Mouse (Mus musculus) forebrain, embryonic 14.5 days (tissue): ENCODE measurements around the gene Tmem184c. TPM values are rescaled to one million over a fixed set of nuclear protein-coding genes. Genes with fewer than 3 reads are reported as not detected.

Source experiments
- ATAC-seq: fragments of 200-750 bp; cut with Nextera tagmentation; 2 replicates; pipeline ENCODE4 v1.8.0; 2017; ENCODE audit warnings: mild to moderate bottlenecking, moderate library complexity
- DNase-seq: peaks from one replicate; pipeline ENCODE4 v3.0.0-alpha.2; 2015; ENCODE audit warnings: low spot score
- H3K27ac ChIP-seq: fragments of 300-500 bp; sonication (generic); 2 replicates; pipeline ENCODE4 v1.5.1; 2014; ENCODE audit warnings: low read depth, mild to moderate bottlenecking, control low read depth, low read length, moderate library complexity
- H3K27me3 ChIP-seq: fragments of 300-500 bp; sonication (generic); replicated peaks from 2 replicates; pipeline ENCODE4 v1.6.1; 2014; ENCODE audit warnings: low read length, control low read depth, mixed read lengths; ENCODE audit not compliant: control insufficient read depth, insufficient read depth
- H3K36me3 ChIP-seq: fragments of 300-500 bp; sonication (generic); 2 replicates; pipeline ENCODE4 v1.6.1; 2014; ENCODE audit warnings: low read length, control low read depth; ENCODE audit not compliant: control insufficient read depth, insufficient read depth
- H3K4me1 ChIP-seq: fragments of 300-500 bp; sonication (generic); 2 replicates; pipeline ENCODE4 v1.6.1; 2014; ENCODE audit warnings: antibody characterized with exemption, low read length, control low read depth; ENCODE audit not compliant: control insufficient read depth, insufficient read depth
- H3K4me2 ChIP-seq: fragments of 300-500 bp; sonication (generic); 2 replicates; pipeline ENCODE4 v1.6.1; 2014; ENCODE audit warnings: mild to moderate bottlenecking, control low read depth, low read length
- H3K4me3 ChIP-seq: fragments of 300-500 bp; sonication (generic); 2 replicates; pipeline ENCODE4 v1.5.1; 2014; ENCODE audit warnings: low read depth, low read length, control low read depth
- H3K9ac ChIP-seq: fragments of 300-500 bp; sonication (generic); 2 replicates; pipeline ENCODE4 v1.6.1; 2014; ENCODE audit warnings: mild to moderate bottlenecking, low read length, control low read depth, moderate library complexity
- H3K9me3 ChIP-seq: fragments of 300-500 bp; sonication (generic); replicated peaks from 2 replicates; pipeline ENCODE4 v1.6.1; 2016; ENCODE audit warnings: low read length, control low read depth, mixed read lengths; ENCODE audit not compliant: control insufficient read depth
- WGBS: fragments of 180-500 bp; shearing (Covaris S2); extraction: QIAGEN DNeasy Blood & Tissue Kit; methylation state at CpG from one replicate; pipeline ENCODE4 v1.1.7; 2014; 5-methylcytosine and 5-hydroxymethylcytosine counted together
- polyA plus RNA-seq: library from polyadenylated mRNA; unstranded; fragments of >200 nt; fragmentation: Nextera tagmentation; extraction: Ambion mirVana; gene quantifications from 2 replicates; pipeline ENCODE4 v1.2.1, GENCODE M21; 2014

Gene Tmem184c
- polyA plus RNA-seq, 1 experiment from 2014 or later: 64.2 TPM

GRCm38 (mm10) chr8:77629858-77630537, 19.5 kb upstream of the Tmem184c start:
- no peak overlapping the region for H3K27ac ChIP-seq
- no peaks in the 10 kb centered on the region for H3K4me1 ChIP-seq
- 16% methylated on average over 15 of the region's 15 CpGs for WGBS
- H3K27me3 ChIP-seq: no peaks in the 10 kb centered on the region
- no peak overlapping the region for H3K4me3 ChIP-seq
- H3K4me2 ChIP-seq: no peak overlapping the region
- ATAC-seq: peak; percentile 95
- H3K36me3 ChIP-seq: no peaks in the 10 kb centered on the region
- no peaks in the 10 kb centered on the region for H3K9me3 ChIP-seq
- no peak overlapping the region for H3K9ac ChIP-seq
- peak; percentile 92 for DNase-seq

GRCm38 (mm10) chr8:77623677-77624209, 13.2 kb upstream of the Tmem184c start:
- H3K4me2 ChIP-seq: no peak overlapping the region
- H3K9me3 ChIP-seq: no peaks in the 10 kb centered on the region
- ATAC-seq (no peak), DNase-seq (no peak)
- H3K27ac ChIP-seq: no peak overlapping the region
- H3K4me3 ChIP-seq: no peak overlapping the region
- H3K4me1 ChIP-seq: no peaks in the 10 kb centered on the region
- H3K9ac ChIP-seq: no peak overlapping the region
- H3K36me3 ChIP-seq: no peaks in the 10 kb centered on the region
- 59% methylated on average over 7 of the region's 7 CpGs for WGBS
- H3K27me3 ChIP-seq: no peaks in the 10 kb centered on the region

GRCm38 (mm10) chr8:77617916-77618315, 7.4 kb upstream of the Tmem184c start:
- 68% methylated on average over 2 of the region's 2 CpGs for WGBS
- no peak overlapping the region for H3K27ac ChIP-seq

GRCm38 (mm10) chr8:77609621-77610020, 877 bp downstream of the Tmem184c start:
- DNase-seq: no peak
- no peak overlapping the region for H3K27ac ChIP-seq
- no peaks in the 10 kb centered on the region for H3K27me3 ChIP-seq
- H3K36me3 ChIP-seq: peaks cover 10% of the 10 kb centered on the region
- 7% methylated on average over 7 of the region's 7 CpGs for WGBS
- H3K9me3 ChIP-seq: no peaks in the 10 kb centered on the region
- no peak for ATAC-seq
- peak overlapping the region; percentile 78 for H3K4me2 ChIP-seq
- peaks cover 8% of the 10 kb centered on the region for H3K4me1 ChIP-seq
- H3K9ac ChIP-seq: peak overlapping the region; percentile 76
- peak overlapping the region; percentile 74 for H3K4me3 ChIP-seq

More at GRCm38 (mm10) chr8:77617916-77618315, 7.4 kb upstream of the Tmem184c start:
- Histone ChIP-seq H3K4me1 (no peaks in the 10 kb centered on the region), H3K4me2 (no peak overlapping the region), H3K36me3 (no peaks in the 10 kb centered on the region), H3K9me3 (no peaks in the 10 kb centered on the region), H3K4me3 (no peak overlapping the region), H3K9ac (no peak overlapping the region), H3K27me3 (no peaks in the 10 kb centered on the region)
- DNase-seq: peak; percentile 65
- ATAC-seq: no peak

- 88% methylated on average over 4 of the region's 4 CpGs for WGBS
- H3K27ac ChIP-seq: no peak overlapping the region
Measured at GRCm38 (mm10) chr8:77584174-77584573, 26.3 kb downstream of the Tmem184c start.

GRCm38 (mm10) chr8:77577674-77578073, 32.8 kb downstream of the Tmem184c start:
- no peak overlapping the region for H3K27ac ChIP-seq
- no peak overlapping the region for H3K4me3 ChIP-seq
- 91% methylated on average over 7 of the region's 7 CpGs for WGBS

More at GRCm38 (mm10) chr8:77584174-77584573, 26.3 kb downstream of the Tmem184c start:
- no peaks in the 10 kb centered on the region for H3K4me1 ChIP-seq
- H3K9me3 ChIP-seq: no peaks in the 10 kb centered on the region
- H3K27me3 ChIP-seq: no peaks in the 10 kb centered on the region
- DNase-seq: no peak
- no peak overlapping the region for H3K4me3 ChIP-seq
- no peak overlapping the region for H3K9ac ChIP-seq
- H3K36me3 ChIP-seq: peaks cover 29% of the 10 kb centered on the region
- H3K4me2 ChIP-seq: no peak overlapping the region
- no peak for ATAC-seq

GRCm38 (mm10) chr8:77574229-77574628, 36.3 kb downstream of the Tmem184c start:
- no peak overlapping the region for H3K4me2 ChIP-seq
- 86% methylated on average over 5 of the region's 5 CpGs for WGBS
- H3K36me3 ChIP-seq: peaks cover 42% of the 10 kb centered on the region
- H3K27ac ChIP-seq: no peak overlapping the region
- H3K9ac ChIP-seq: no peak overlapping the region
- no peaks in the 10 kb centered on the region for H3K27me3 ChIP-seq
- DNase-seq (no peak), ATAC-seq (no peak)
- H3K9me3 ChIP-seq: no peaks in the 10 kb centered on the region
- no peak overlapping the region for H3K4me3 ChIP-seq
- no peaks in the 10 kb centered on the region for H3K4me1 ChIP-seq

More at GRCm38 (mm10) chr8:77577674-77578073, 32.8 kb downstream of the Tmem184c start:
- no peak overlapping the region for H3K4me2 ChIP-seq
- H3K27me3 ChIP-seq: no peaks in the 10 kb centered on the region
- DNase-seq (no peak), ATAC-seq (no peak)
- no peak overlapping the region for H3K9ac ChIP-seq
- no peaks in the 10 kb centered on the region for H3K9me3 ChIP-seq
- H3K36me3 ChIP-seq: peaks cover 50% of the 10 kb centered on the region
- H3K4me1 ChIP-seq: no peaks in the 10 kb centered on the region

- no peaks in the 10 kb centered on the region for H3K4me1 ChIP-seq
- H3K27me3 ChIP-seq: no peaks in the 10 kb centered on the region
- DNase-seq (no peak), ATAC-seq (no peak)
- peaks cover 75% of the 10 kb centered on the region for H3K36me3 ChIP-seq
- no peak overlapping the region for H3K9ac ChIP-seq
- no peak overlapping the region for H3K27ac ChIP-seq
- no peaks in the 10 kb centered on the region for H3K9me3 ChIP-seq
- H3K4me2 ChIP-seq: no peak overlapping the region
- WGBS: 91% methylated on average over 3 of the region's 3 CpGs
- no peak overlapping the region for H3K4me3 ChIP-seq
Measured at GRCm38 (mm10) chr8:77561441-77561840, 49.1 kb downstream of the Tmem184c start.

GRCm38 (mm10) chr8:77552491-77552890, 58.0 kb downstream of the Tmem184c start:
- ATAC-seq (no peak), DNase-seq (no peak)
- Histone ChIP-seq H3K4me1 (no peaks in the 10 kb centered on the region), H3K4me3 (no peak overlapping the region), H3K9ac (no peak overlapping the region), H3K4me2 (no peak overlapping the region), H3K9me3 (no peaks in the 10 kb centered on the region), H3K27ac (no peak overlapping the region), H3K36me3 (peaks cover 38% of the 10 kb centered on the region), H3K27me3 (no peaks in the 10 kb centered on the region)
- WGBS: 95% methylated on average over 3 of the region's 3 CpGs
